Mouse (Mus musculus): Measurements from ENCODE around the gene Cavin3. TPM values are rescaled to one million over a fixed set of nuclear protein-coding genes. Genes with fewer than 3 reads are reported as not detected.

Cavin3 gene
- total RNA-seq, 2 experiments from 2014 or later: 27.7 to 33.5 TPM

DNA sequence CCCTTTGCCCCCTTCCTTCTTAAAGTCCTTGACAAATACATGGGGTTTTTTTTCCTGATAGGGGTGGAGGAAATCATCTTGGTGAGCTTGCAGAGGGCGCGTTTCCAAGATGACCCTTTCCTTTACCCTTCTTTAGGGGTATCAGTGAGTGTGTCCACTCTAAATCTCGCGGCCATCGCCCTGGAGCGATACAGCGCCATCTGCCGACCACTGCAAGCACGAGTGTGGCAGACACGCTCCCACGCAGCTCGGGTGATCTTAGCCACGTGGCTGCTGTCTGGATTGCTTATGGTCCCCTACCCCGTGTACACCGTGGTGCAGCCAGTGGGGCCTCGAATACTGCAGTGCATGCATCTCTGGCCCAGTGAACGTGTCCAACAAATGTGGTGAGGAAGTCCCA, 48.2 kb downstream of the Cavin3 start:
- intact Hi-C loops (cut with DNase I; ENCODE audit: low total_unique reads): no loop called here

DNA sequence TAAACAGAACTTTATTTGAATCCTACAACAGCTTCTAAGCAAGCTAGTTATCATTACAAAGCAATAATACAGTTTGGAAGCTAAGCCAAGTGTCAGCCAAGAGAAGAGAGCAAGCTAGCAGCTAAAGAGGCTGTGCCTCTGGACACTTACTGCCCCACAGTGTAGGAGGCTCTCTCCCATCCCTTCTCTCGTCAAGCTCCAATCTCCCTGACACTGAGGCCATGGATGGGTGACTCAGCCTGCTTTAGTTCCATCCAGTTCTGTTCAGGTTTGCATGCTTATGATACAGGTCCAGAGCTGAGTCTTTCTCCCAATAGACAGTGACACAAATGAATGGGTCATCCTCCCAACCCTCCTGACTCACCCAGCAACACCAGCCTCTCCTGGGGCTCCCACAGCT, 50.0 kb downstream of the Cavin3 start:
- intact Hi-C loops (cut with DNase I; ENCODE audit: low total_unique reads): no loop called here

More for the DNA sequence above, 48.2 kb downstream of the Cavin3 start:
- no peak for DNase-seq

More for the DNA sequence above, 50.0 kb downstream of the Cavin3 start:
- DNase-seq: no peak

Other genes with a start within 250 kb of the Cavin3 start
- gene Olfr688, start 194.2 kb downstream of the Cavin3 start, total RNA-seq (2021): not detected
- gene Olfr689, start 171.1 kb downstream of the Cavin3 start, total RNA-seq (2021): not detected
- gene Olfr690, start 148.2 kb downstream of the Cavin3 start, total RNA-seq (2021): not detected
- not detected for gene Olfr691, start 140.0 kb downstream of the Cavin3 start, total RNA-seq (2021)
- not detected for gene Olfr692, start 114.1 kb downstream of the Cavin3 start, total RNA-seq (2021)
- not detected for gene Gm5901, start 107.3 kb downstream of the Cavin3 start, total RNA-seq (2021)
- 10 to 100 TPM in 1 of 2 experiments, 1 to 10 TPM in 1; 9.6 to 12.2 TPM for gene Fam160a2, start 82.2 kb downstream of the Cavin3 start, total RNA-seq (2021)
- not detected for gene Cnga4, start 77.7 kb downstream of the Cavin3 start, total RNA-seq (2021)
- not detected for gene Cckbr, start 56.6 kb downstream of the Cavin3 start, total RNA-seq (2021)
- 10 to 100 TPM; 43.7 to 44.1 TPM for gene Smpd1, start 72.1 kb upstream of the Cavin3 start, total RNA-seq (2021)
- 10 to 100 TPM in 1 of 2 experiments, 1 to 10 TPM in 1; 8.9 to 10.1 TPM for gene Apbb1, start 99.4 kb upstream of the Cavin3 start, total RNA-seq (2021)
- not detected for gene Hpx, start 117.8 kb upstream of the Cavin3 start, total RNA-seq (2021)
- gene Trim3, start 151.3 kb upstream of the Cavin3 start, total RNA-seq (2021): 10 to 100 TPM; 14.3 to 16.4 TPM
- gene Timm10b, start 157.8 kb upstream of the Cavin3 start, total RNA-seq (2021): 10 to 100 TPM; 70.3 to 72.0 TPM
- gene Arfip2, start 158.1 kb upstream of the Cavin3 start, total RNA-seq (2021): 10 to 100 TPM; 12.2 to 14.5 TPM
- 1 to 10 TPM; 1.1 to 2.4 TPM for gene Gm45799, start 158.3 kb upstream of the Cavin3 start, total RNA-seq (2021)
- gene Dnhd1, start 168.5 kb upstream of the Cavin3 start, total RNA-seq (2021): under 1 TPM; 0.55 to 0.57 TPM